In the genomic region with DNA sequence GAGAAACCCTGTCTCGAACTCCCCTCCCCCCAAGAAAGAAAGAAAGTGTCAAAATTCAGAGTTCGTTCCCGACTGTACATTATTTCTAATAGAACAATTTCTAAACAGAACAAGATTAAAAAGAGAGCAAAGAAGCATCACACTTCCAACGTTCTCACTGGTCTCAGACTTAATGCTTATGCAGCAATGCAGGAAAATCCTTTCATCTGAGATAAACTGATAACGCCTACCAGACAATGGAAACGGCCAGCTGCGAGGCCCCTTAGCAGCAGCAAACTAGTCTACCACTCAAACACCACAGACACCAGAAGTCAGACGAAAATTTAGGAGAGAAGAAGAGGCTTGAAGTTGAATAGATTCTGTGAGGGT, we compare ENCODE assay signal across 9 mouse cellular contexts. TPM values are rescaled to one million over a fixed set of nuclear protein-coding genes. Genes with fewer than 3 reads are reported as not detected.
DNase-seq lines count a peak whose midpoint lies in the region; ATAC-seq and TF ChIP-seq lines count a peak whose summit lies in the region.
"Had no signal": no experiment of that assay in that cellular context is flagged by ENCODE, and none has a peak within 500 bp of the region (broad histone marks: within the 10 kb centered on the region; RNA-seq: fewer than 3 reads in every experiment).

No protein-coding gene starts in this region.

- 0 out of 2 replicates have a peak, but pooled peaks cover 7% of the 10 kb centered on the region for H3K36me3 ChIP-seq in kidney, postnatal 0 days (ENCODE audit: insufficient read depth, low read length)
- peaks cover 18% of the 10 kb centered on the region for H3K36me3 ChIP-seq in hindbrain, embryonic 13.5 days
- H3K36me3 ChIP-seq in midbrain, embryonic 13.5 days = peaks cover 17% of the 10 kb centered on the region

- H3K27me3 ChIP-seq in kidney, postnatal 0 days (ENCODE audit: insufficient read depth, low read length) = no peaks in the 10 kb centered on the region
- H3K27me3 ChIP-seq in hindbrain, embryonic 13.5 days = no peaks in the 10 kb centered on the region
- no peaks in the 10 kb centered on the region for H3K27me3 ChIP-seq in midbrain, embryonic 13.5 days

- H3K9ac ChIP-seq in kidney, postnatal 0 days (ENCODE audit: low read depth, low read length) = peak overlapping the region; percentile 72; the same call in 1 of the 2 replicates
- H3K9ac ChIP-seq in hindbrain, embryonic 13.5 days = peak overlapping the region; percentile 85
- no peak overlapping the region for H3K9ac ChIP-seq in midbrain, embryonic 13.5 days (replicated peaks)

- H3K4me2 ChIP-seq in kidney, postnatal 0 days (ENCODE audit: low read length) = peak overlapping the region; percentile 57
- peak overlapping the region; percentile 67 for H3K4me2 ChIP-seq in hindbrain, embryonic 13.5 days
- H3K4me2 ChIP-seq in midbrain, embryonic 13.5 days (replicated peaks) = peak overlapping the region; percentile 74

- TF ChIP-seq CTCF in kidney, postnatal 0 days (IDR thresholded peaks at IDR 0.05; ENCODE audit: low read depth) = no peak
- TF ChIP-seq CTCF in bone marrow macrophage, adult 2 months (IDR thresholded peaks at IDR 0.05; ENCODE audit: low read depth, low read length) = no peak

- no peak for TF ChIP-seq POLR2A in bone marrow macrophage, adult 2 months (IDR thresholded peaks at IDR 0.05; ENCODE audit: borderline replicate concordance, low read depth, low read length)

- no peaks in the 10 kb centered on the region for H3K9me3 ChIP-seq in kidney, postnatal 0 days (replicated peaks; ENCODE audit: low read length)
- H3K9me3 ChIP-seq in hindbrain, embryonic 13.5 days = no peaks in the 10 kb centered on the region
- H3K9me3 ChIP-seq in midbrain, embryonic 13.5 days = no peaks in the 10 kb centered on the region

- peak overlapping the region; percentile 99 for H3K27ac ChIP-seq in kidney, postnatal 0 days
- peak overlapping the region; percentile 98 for H3K27ac ChIP-seq in bone marrow macrophage, adult 2 months (ENCODE audit: insufficient read depth, low read depth, low read length)
- H3K27ac ChIP-seq in hindbrain, embryonic 13.5 days = peak overlapping the region; percentile 98
- peak overlapping the region; percentile 98 for H3K27ac ChIP-seq in midbrain, embryonic 13.5 days

- 14% methylated on average over 8 of the region's 8 CpGs for WGBS in kidney, postnatal 0 days
- WGBS in hindbrain, embryonic 13.5 days = 14% methylated on average over 8 of the region's 8 CpGs
- WGBS in midbrain, embryonic 13.5 days = 19% methylated on average over 8 of the region's 8 CpGs

- H3K4me1 ChIP-seq in kidney, postnatal 0 days (replicated peaks; ENCODE audit: insufficient read depth, low read length) = no peaks in the 10 kb centered on the region
- H3K4me1 ChIP-seq in bone marrow macrophage, adult 2 months (ENCODE audit: control insufficient read depth, insufficient read depth, low read length) = peaks cover 4% of the 10 kb centered on the region; the same call in 1 of the 2 replicates
- peaks cover 4% of the 10 kb centered on the region; the same call in 1 of the 2 replicates for H3K4me1 ChIP-seq in hindbrain, embryonic 13.5 days (replicated peaks)
- H3K4me1 ChIP-seq in midbrain, embryonic 13.5 days (replicated peaks) = peaks cover 11% of the 10 kb centered on the region

- ATAC-seq in kidney, postnatal 0 days (replicated peaks; ENCODE audit: low FRiP score, low read depth) = no peak
- peak; percentile 13; the same call in 1 of the 2 replicates for ATAC-seq in hindbrain, embryonic 13.5 days (ENCODE audit: low FRiP score)
- 0 out of 2 replicates have a peak, but pooled peaks have one; percentile 1 for ATAC-seq in midbrain, embryonic 13.5 days

- peak overlapping the region; percentile 66 for H3K4me3 ChIP-seq in kidney, postnatal 0 days (replicated peaks; ENCODE audit: low read depth, low read length)
- H3K4me3 ChIP-seq in bone marrow macrophage, adult 2 months (ENCODE audit: insufficient read depth, low read length) = peak overlapping the region; percentile 100
- H3K4me3 ChIP-seq in hindbrain, embryonic 13.5 days = peak overlapping the region; percentile 74
- peak overlapping the region; percentile 80 for H3K4me3 ChIP-seq in midbrain, embryonic 13.5 days (replicated peaks)

- DNase-seq in kidney, postnatal 0 days (ENCODE audit: low spot score) = no peak
- no peak for DNase-seq in kidney, postnatal 10 days
- DNase-seq in layer of hippocampus, postnatal 14 days (ENCODE audit: low spot score in 2 of 2) = no peak
- no peak for DNase-seq in layer of hippocampus, postnatal 25 days (ENCODE audit: extremely low spot score in 1 of 2, low spot score in 1 of 2)
- DNase-seq in frontal cortex, postnatal 10 days (ENCODE audit: low spot score in 2 of 2) = no peak

RNA-seq across cellular contexts. Expression of a gene that starts 0.4 kb away (rescaled TPM):
- 58.1 and 59.7 TPM in 2 replicates for polyA plus RNA-seq in kidney, postnatal 0 days (2015; fragmentation: Nextera tagmentation; extraction: Ambion mirVana)
- polyA plus RNA-seq in bone marrow macrophage, adult 2 months (2012; ENCODE audit: insufficient read depth, insufficient read length, missing spikeins) = 39.9 and 47.4 TPM in 2 replicates
- 48.9 and 49.6 TPM in 2 replicates for polyA plus RNA-seq in hindbrain, embryonic 13.5 days (2015; fragmentation: Nextera tagmentation; extraction: Ambion mirVana)
- polyA plus RNA-seq in midbrain, embryonic 13.5 days (2015; fragmentation: Nextera tagmentation; extraction: Ambion mirVana) = 52.4 and 55.6 TPM in 2 replicates
- total RNA-seq in layer of hippocampus, postnatal 14 days (2021) = 10 to 100 TPM; 14.3 to 15.0 TPM
- 10 to 100 TPM; 14.6 to 17.5 TPM for total RNA-seq in layer of hippocampus, postnatal 25 days (2021)

RNA-seq across cellular contexts. Expression of a gene that starts 22.0 kb away (rescaled TPM):
- 1,152 and 1,249 TPM in 2 replicates for polyA plus RNA-seq in kidney, postnatal 0 days (2015; fragmentation: Nextera tagmentation; extraction: Ambion mirVana)
- 450 and 503 TPM in 2 replicates for polyA plus RNA-seq in bone marrow macrophage, adult 2 months (2012; ENCODE audit: insufficient read depth, insufficient read length, missing spikeins)
- polyA plus RNA-seq in hindbrain, embryonic 13.5 days (2015; fragmentation: Nextera tagmentation; extraction: Ambion mirVana) = 565 TPM in 2 replicates
- polyA plus RNA-seq in midbrain, embryonic 13.5 days (2015; fragmentation: Nextera tagmentation; extraction: Ambion mirVana) = 606 and 609 TPM in 2 replicates
- 10 to 100 TPM; 49.4 to 60.7 TPM for total RNA-seq in layer of hippocampus, postnatal 14 days (2021)
- total RNA-seq in layer of hippocampus, postnatal 25 days (2021) = 10 to 100 TPM; 45.0 to 46.0 TPM

RNA-seq across cellular contexts. Expression of a gene that starts 22.1 kb away (rescaled TPM):
- polyA plus RNA-seq in kidney, postnatal 0 days (2015; fragmentation: Nextera tagmentation; extraction: Ambion mirVana) = 4.5 and 5.0 TPM in 2 replicates
- 4.0 and 7.2 TPM in 2 replicates for polyA plus RNA-seq in bone marrow macrophage, adult 2 months (2012; ENCODE audit: insufficient read depth, insufficient read length, missing spikeins)
- polyA plus RNA-seq in hindbrain, embryonic 13.5 days (2015; fragmentation: Nextera tagmentation; extraction: Ambion mirVana) = 6.4 and 7.5 TPM in 2 replicates
- polyA plus RNA-seq in midbrain, embryonic 13.5 days (2015; fragmentation: Nextera tagmentation; extraction: Ambion mirVana) = 5.5 and 5.8 TPM in 2 replicates
- 1 to 10 TPM; 2.1 to 3.0 TPM for total RNA-seq in layer of hippocampus, postnatal 14 days (2021)
- total RNA-seq in layer of hippocampus, postnatal 25 days (2021) = 1 to 10 TPM; 2.3 to 4.0 TPM

RNA-seq across cellular contexts. Expression of a gene that starts 48.6 kb away (rescaled TPM):
- 0.08 and 0.11 TPM in 2 replicates for polyA plus RNA-seq in kidney, postnatal 0 days (2015; fragmentation: Nextera tagmentation; extraction: Ambion mirVana)
- not detected in 2 replicates for polyA plus RNA-seq in bone marrow macrophage, adult 2 months (2012; ENCODE audit: insufficient read depth, insufficient read length, missing spikeins)
- not detected in 2 replicates for polyA plus RNA-seq in hindbrain, embryonic 13.5 days (2015; fragmentation: Nextera tagmentation; extraction: Ambion mirVana)
- polyA plus RNA-seq in midbrain, embryonic 13.5 days (2015; fragmentation: Nextera tagmentation; extraction: Ambion mirVana) = not detected in 2 replicates
- not detected for total RNA-seq in layer of hippocampus, postnatal 14 days (2021)
- not detected for total RNA-seq in layer of hippocampus, postnatal 25 days (2021)
- polyA plus RNA-seq: brain, embryonic 14.5 days had no signal
